Mouse (Mus musculus): ENCODE results near the gene Dmrta2.

DNA sequence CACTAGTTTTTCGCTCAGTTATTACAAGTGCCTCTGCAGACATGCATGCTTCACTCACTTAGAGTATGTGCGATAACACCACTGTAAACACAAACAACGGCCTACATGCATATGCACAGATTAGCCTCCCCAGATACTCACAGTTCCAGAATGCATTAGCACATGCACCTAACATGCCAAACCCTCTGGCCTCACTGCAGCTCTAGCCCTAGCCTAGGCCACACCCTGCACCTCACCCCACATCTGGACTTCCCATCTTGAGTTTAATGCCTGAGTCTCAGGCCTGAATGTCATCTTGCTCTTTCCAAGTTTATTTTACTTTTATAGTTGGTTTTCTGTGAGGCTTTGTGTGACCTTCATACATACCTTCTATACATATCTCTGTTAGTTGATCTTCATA lies 28.5 kb upstream of the Dmrta2 start:
- no peak for TF ChIP-seq CTCF (IDR thresholded peaks at IDR 0.05; ENCODE audit: extremely low read depth, insufficient read depth, low read length)
- no peak for TF ChIP-seq POLR2A (IDR thresholded peaks at IDR 0.05; ENCODE audit: extremely low read depth, insufficient read depth, low read length)

Data from cortical plate, adult 2 months (tissue).